Mouse (Mus musculus) intestine, embryonic 14.5 days (tissue): ENCODE measurements around the gene Troap. TPM values are rescaled to one million over a fixed set of nuclear protein-coding genes. Genes with fewer than 3 reads are reported as not detected.
"Not testable (repeated sequence)": the region's sequence is repeated elsewhere in the genome, so short reads cannot be mapped to it uniquely, and the experiment has no call there.

Source experiments
- ATAC-seq: fragments of 200-750 bp; cut with Nextera tagmentation; replicated peaks from 2 replicates; pipeline ENCODE4 v1.8.0; 2017; ENCODE audit warnings: low read depth, moderate number of reproducible peaks, moderate TSS enrichment, moderate library complexity; ENCODE audit not compliant: low FRiP score, low TSS enrichment
- DNase-seq: peaks from one replicate; pipeline ENCODE4 v3.0.0-alpha.2; 2018; ENCODE audit warnings: low spot score
- H3K27ac ChIP-seq: fragments of 300-500 bp; sonication (generic); 2 replicates; pipeline ENCODE4 v1.5.1; 2014; ENCODE audit warnings: low read depth, mild to moderate bottlenecking, control low read depth
- H3K27me3 ChIP-seq: fragments of 300-500 bp; sonication (generic); replicated peaks from 2 replicates; pipeline ENCODE4 v1.6.1; 2014; ENCODE audit warnings: low read length, control low read depth; ENCODE audit not compliant: control insufficient read depth, insufficient read depth
- H3K36me3 ChIP-seq: fragments of 300-500 bp; sonication (generic); 2 replicates; pipeline ENCODE4 v1.6.1; 2014; ENCODE audit warnings: low read length, control low read depth; ENCODE audit not compliant: control insufficient read depth, insufficient read depth
- H3K4me1 ChIP-seq: fragments of 300-500 bp; sonication (generic); replicated peaks from 2 replicates; pipeline ENCODE4 v1.6.1; 2014; ENCODE audit warnings: low read length, control low read depth, mixed read lengths; ENCODE audit not compliant: control insufficient read depth, insufficient read depth
- H3K4me2 ChIP-seq: fragments of 300-500 bp; sonication (generic); 2 replicates; pipeline ENCODE4 v1.6.1; 2014; ENCODE audit warnings: low read length
- H3K4me3 ChIP-seq: fragments of 300-500 bp; sonication (generic); 2 replicates; pipeline ENCODE4 v1.5.1; 2014; ENCODE audit warnings: low read depth, low read length, control low read depth, mixed read lengths
- H3K9ac ChIP-seq: fragments of 300-500 bp; sonication (generic); 2 replicates; pipeline ENCODE4 v1.6.1; 2014; ENCODE audit warnings: mild to moderate bottlenecking, low read length
- H3K9me3 ChIP-seq: fragments of 300-500 bp; sonication (generic); 2 replicates; pipeline ENCODE4 v1.6.1; 2016; ENCODE audit warnings: low read length, control low read depth; ENCODE audit not compliant: control insufficient read depth
- WGBS: fragments of 180-500 bp; shearing (Covaris S2); extraction: QIAGEN DNeasy Blood & Tissue Kit; methylation state at CpG from one replicate; pipeline ENCODE4 v1.1.7; 2014; 5-methylcytosine and 5-hydroxymethylcytosine counted together
- polyA plus RNA-seq: library from polyadenylated mRNA; unstranded; fragments of >200 nt; fragmentation: Nextera tagmentation; extraction: Ambion mirVana; gene quantifications from 2 replicates; pipeline ENCODE4 v1.2.1, GENCODE M21; 2014

The Troap gene
- polyA plus RNA-seq, 1 experiment from 2014 or later, result 25.4 TPM

DNA sequence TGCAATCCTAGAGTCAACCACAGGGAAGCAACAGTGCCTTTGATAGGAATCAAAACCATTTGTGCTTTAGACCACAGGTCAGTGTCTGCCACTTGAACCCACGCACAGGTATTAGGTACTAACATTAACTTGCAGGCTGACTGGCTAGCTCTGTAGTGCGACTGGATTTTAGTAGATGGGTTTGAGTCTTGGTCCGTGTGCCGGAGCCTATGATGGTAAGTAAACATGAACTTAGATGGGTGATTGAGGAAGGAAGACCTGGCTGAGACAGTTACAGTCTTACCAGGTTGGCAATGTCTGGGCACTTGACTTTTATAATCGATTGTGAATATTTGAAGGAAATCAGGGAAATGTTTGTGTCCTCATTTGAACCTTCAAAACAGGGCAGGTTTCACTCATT lies 35.6 kb upstream of the Troap start:
- no peak overlapping the region for H3K27ac ChIP-seq
- no peak for ATAC-seq
- H3K36me3 ChIP-seq, result peaks cover 36% of the 10 kb centered on the region
- WGBS, result 91% methylated on average over 5 of the region's 5 CpGs
- no peaks in the 10 kb centered on the region for H3K9me3 ChIP-seq
- no peak overlapping the region for H3K4me3 ChIP-seq
- no peak overlapping the region for H3K9ac ChIP-seq
- H3K27me3 ChIP-seq, result no peaks in the 10 kb centered on the region
- H3K4me1 ChIP-seq, result no peaks in the 10 kb centered on the region
- DNase-seq, result no peak
- H3K4me2 ChIP-seq, result no peak overlapping the region

DNA sequence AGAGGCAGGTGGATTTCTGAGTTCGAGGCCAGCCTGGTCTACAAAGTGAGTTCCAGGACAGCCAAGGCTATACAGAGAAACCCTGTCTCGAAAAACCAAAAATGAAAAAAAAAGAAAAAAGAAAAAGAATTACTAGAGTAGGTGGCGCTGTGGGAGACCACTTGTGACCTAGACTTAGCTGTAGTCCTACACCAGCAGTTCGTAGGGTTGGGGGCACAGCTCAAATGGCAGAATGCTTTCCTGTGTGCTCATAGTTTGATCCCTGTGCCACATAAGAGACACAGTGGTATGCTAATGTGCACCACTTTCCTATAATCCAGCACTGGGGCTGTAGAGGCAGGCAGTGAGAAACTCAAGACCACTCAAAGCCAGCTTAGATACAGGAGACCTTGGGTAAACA lies 35.1 kb upstream of the Troap start:
- Histone ChIP-seq H3K4me1 (no peaks in the 10 kb centered on the region), H3K4me2 (no peak overlapping the region), H3K4me3 (no peak overlapping the region), H3K9me3 (no peaks in the 10 kb centered on the region), H3K9ac (no peak overlapping the region), H3K27ac (no peak overlapping the region), H3K27me3 (no peaks in the 10 kb centered on the region), H3K36me3 (peaks cover 34% of the 10 kb centered on the region)
- WGBS, result 69% methylated on average over 4 of the region's 4 CpGs
- DNase-seq (no peak), ATAC-seq (no peak)

DNA sequence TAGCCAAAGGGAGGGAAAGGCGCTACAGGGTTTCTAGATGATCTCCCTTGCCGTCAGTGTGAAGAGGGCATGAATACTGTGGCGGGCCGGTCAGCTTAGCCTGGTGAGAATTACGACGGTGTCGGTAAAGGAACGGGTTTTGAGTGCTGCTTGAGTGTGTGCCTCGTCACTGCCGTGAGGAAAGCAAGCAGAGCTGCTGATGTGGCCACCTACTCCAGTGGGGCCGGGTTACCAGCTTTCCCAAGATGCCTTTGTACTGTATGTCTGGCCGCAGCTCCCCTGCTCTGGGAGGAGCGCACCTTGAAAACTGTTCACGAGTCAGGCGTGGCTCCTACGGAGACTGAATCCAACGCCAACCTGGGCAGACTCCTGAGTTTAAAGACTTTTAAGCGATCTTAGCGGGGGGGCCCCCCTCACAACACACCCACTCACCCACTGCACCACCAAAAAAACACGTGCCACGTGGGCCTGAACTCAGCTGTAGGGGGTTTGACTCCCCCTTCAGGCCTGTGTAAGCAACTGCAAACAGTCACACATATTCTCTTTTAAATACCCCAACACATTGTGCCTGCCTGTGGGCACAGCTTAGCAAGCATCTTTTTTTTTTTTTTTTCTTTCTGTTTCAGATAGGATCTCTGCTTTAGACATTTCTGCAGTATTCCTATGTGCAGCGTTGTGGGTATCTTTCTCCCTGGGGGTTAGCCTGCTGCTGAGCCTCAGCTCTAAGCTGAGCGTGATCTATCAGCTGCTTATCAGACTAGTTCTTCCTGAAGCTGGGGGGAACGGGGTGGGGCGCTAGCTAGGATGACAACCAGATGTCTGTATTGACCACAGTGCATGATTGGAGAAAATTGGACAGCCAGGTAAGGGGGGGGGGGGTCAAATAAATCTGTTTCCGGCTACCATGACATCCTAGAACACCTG lies 34.1 kb upstream of the Troap start:
- no peak overlapping the region for H3K4me2 ChIP-seq
- WGBS, result 64% methylated on average over 26 of the region's 26 CpGs
- no peaks in the 10 kb centered on the region for H3K9me3 ChIP-seq
- DNase-seq (no peak), ATAC-seq (no peak)
- no peaks in the 10 kb centered on the region for H3K4me1 ChIP-seq
- H3K27me3 ChIP-seq, result no peaks in the 10 kb centered on the region
- H3K36me3 ChIP-seq, result peaks cover 25% of the 10 kb centered on the region
- no peak overlapping the region for H3K4me3 ChIP-seq
- H3K9ac ChIP-seq, result no peak overlapping the region
- no peak overlapping the region for H3K27ac ChIP-seq

DNA sequence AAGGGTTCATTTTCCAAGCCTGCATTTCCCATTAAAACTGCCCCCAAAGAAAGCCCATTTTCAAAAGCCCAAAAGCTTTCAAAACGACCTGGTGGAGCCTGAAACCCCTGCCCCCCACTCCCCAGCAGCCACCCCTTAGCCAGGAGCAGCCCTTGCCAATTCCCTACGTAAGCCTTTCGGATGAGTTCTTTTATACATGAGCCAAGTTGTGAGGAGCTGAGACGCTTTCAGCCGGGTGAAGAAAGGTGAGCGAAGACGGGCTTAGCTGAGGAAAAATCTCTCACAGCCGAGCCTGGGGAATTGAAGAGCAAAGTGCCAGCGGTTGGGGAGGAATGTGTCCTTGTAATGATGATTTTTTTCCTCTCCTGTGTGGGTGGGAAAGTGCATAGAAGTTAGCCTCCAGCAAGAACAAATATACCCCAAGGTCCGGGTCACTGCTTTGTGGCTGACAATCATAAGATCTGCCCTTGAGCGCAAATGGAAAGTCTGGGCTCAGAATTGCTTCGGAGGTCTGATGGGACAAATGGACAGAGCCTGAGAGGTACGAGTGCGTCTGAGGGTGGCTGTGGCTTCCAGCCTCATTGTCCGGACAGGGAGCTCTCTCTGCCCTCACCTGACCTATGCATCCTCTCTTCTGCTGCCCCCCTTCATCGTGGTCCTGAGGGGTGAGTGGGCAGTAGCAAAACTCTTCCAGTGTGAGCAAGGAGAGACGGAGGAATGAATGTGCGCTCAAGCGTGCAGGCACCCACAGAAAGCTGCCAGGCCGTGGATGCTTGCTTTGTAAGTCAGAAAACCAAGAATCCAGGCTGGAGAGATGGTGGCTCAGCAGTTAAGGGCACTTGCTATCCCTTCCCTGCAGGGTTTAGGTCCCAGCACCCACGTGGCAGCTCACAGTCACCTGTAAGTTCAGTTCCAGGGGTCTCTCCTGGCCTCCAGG lies 33.2 kb upstream of the Troap start:
- Histone ChIP-seq H3K27me3 (no peaks in the 10 kb centered on the region), H3K36me3 (peaks cover 16% of the 10 kb centered on the region), H3K4me3 (no peak overlapping the region), H3K4me2 (no peak overlapping the region), H3K9me3 (no peaks in the 10 kb centered on the region), H3K9ac (no peak overlapping the region), H3K27ac (no peak overlapping the region), H3K4me1 (no peaks in the 10 kb centered on the region)
- WGBS, result 64% methylated on average over 21 of the region's 21 CpGs
- ATAC-seq, result no peak
- DNase-seq, result no peak

DNA sequence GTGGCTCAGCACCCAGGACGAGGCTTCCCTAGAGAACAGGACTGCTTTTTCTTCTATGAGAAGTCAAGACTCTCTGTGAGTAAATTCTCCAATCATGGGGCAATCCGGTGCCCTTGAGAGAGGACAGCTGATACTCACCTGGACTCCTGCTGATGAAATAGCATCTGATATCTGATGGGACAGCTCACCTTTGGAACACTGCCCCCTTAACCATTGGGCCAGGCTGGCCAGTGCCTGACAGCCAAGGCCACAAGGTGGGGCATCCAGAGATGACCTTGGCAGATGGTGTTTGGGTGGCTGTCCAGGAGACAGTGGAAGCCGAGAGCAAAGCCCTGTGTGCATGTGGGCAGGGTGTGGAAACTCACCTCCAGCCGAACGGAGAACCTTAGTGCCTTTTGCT lies 32.0 kb upstream of the Troap start:
- Histone ChIP-seq H3K4me3 (no peak overlapping the region), H3K4me1 (no peaks in the 10 kb centered on the region), H3K9me3 (no peaks in the 10 kb centered on the region), H3K4me2 (no peak overlapping the region), H3K27me3 (no peaks in the 10 kb centered on the region), H3K9ac (no peak overlapping the region), H3K36me3 (peaks cover 9% of the 10 kb centered on the region), H3K27ac (no peak overlapping the region)
- ATAC-seq, result no peak
- WGBS, result 82% methylated on average over 5 of the region's 5 CpGs
- DNase-seq, result no peak

DNA sequence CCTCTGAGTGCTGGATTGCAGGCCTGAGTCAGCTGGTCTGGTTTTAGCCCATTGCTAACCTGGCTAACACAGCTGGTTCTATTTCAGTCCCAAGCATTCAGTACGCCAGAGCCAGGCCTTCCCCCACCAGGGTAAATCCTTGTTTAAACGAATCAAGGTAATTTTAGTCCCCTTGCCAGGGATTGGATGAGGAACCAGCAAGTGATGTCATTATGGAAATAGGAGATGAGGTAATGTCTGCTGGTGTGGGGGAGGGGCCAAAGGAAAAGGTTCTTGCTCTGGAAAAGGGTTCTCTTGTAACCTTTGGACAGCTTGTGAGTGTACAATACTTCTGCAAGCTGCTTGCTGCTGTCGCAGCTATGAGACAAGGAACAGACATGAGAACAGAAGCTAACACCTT lies 29.5 kb upstream of the Troap start:
- Histone ChIP-seq H3K9me3 (no peaks in the 10 kb centered on the region), H3K4me2 (no peak overlapping the region), H3K27me3 (no peaks in the 10 kb centered on the region), H3K4me1 (no peaks in the 10 kb centered on the region), H3K4me3 (no peak overlapping the region), H3K27ac (no peak overlapping the region), H3K36me3 (no peaks in the 10 kb centered on the region), H3K9ac (no peak overlapping the region)
- WGBS, result 30% methylated on average over 3 of the region's 3 CpGs
- DNase-seq (no peak), ATAC-seq (peak; percentile 29; the same call in 1 of the 2 replicates)

DNA sequence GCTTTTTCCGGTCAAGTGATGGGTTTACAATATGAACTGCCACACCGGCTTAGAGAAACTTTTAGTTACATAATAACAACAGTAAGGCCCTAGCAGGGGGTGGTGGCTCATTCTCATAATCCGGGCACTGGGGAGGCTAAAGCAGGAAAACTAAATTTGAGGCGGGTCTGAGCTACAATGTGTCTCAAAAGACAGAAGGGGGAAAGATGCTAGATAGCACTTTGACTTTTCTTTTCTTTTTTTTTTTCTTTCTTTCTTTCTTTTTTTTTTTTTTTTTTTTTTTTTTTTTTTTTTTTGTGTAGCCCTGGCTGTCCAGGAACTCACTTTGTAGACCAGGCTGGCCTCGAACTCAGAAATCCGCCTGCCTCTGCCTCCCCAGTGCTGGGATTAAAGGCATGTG lies 28.6 kb upstream of the Troap start:
- not testable (repeated sequence) for H3K4me2 ChIP-seq, H3K9ac ChIP-seq, ATAC-seq, H3K27me3 ChIP-seq, H3K36me3 ChIP-seq, H3K4me3 ChIP-seq, H3K9me3 ChIP-seq, H3K4me1 ChIP-seq, DNase-seq, H3K27ac ChIP-seq
- 83% methylated on average over 6 of the region's 6 CpGs for WGBS

DNA sequence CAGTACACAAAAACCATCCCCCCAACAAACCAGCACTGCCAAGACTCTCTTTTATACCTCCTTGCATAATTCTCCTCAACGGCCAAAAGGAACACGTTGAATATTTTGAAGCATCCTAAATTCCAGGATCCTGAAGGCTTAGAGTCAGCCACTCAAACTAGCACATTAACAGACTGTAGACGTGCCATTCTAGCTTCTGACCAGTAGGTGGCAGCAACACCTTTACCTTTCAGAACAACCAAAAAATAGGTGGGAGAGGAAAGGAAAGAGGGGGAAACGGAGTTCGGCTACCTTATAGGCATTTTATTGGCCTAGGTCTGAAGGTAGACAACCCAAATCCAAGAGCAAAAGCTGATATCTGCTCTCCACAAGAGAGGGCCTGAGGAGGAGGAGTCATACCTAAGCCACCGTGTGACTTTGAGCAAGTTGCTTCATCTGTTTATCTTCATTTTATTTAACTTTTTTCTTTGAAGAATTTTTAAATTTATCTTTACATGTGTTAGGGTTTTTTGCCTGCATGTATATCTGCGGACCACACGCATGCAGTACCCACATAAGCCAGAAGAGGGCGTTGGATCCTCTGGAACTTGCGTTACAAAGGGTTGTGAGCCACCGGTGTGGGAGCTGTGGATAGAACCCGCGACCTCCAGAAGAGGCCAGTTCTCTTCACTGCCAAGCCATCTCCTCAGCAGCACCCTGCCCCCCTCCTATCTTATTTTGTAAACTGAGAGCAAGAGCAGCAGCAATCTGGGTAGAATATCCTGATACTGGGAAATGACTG lies 24.7 kb upstream of the Troap start:
- ATAC-seq (no peak), DNase-seq (peak; percentile 78)
- peak overlapping the region; percentile 15; the same call in 1 of the 2 replicates for H3K4me2 ChIP-seq
- H3K27ac ChIP-seq, result no peak overlapping the region
- H3K27me3 ChIP-seq, result peaks cover 19% of the 10 kb centered on the region
- no peak overlapping the region for H3K9ac ChIP-seq
- H3K4me1 ChIP-seq, result no peaks in the 10 kb centered on the region
- 33% methylated on average over 13 of the region's 13 CpGs for WGBS
- H3K4me3 ChIP-seq, result no peak overlapping the region
- H3K9me3 ChIP-seq, result no peaks in the 10 kb centered on the region
- no peaks in the 10 kb centered on the region for H3K36me3 ChIP-seq
